Mouse (Mus musculus) stomach, postnatal 0 days (tissue): ENCODE measurements at regions not wholly inside any gene's neighbourhood (a gene's known extent, or its start where the extent isn't known, plus 50 kb on each side); places are given as distances from the start of the nearest gene placed in this dataset.

Source experiments
- ATAC-seq: fragments of 200-750 bp; cut with Nextera tagmentation; 2 replicates; pipeline ENCODE4 v1.8.0; 2017; ENCODE audit not compliant: low FRiP score, low TSS enrichment
- DNase-seq: peaks from one replicate; pipeline ENCODE4 v3.0.0-alpha.2; 2016; ENCODE audit warnings: low spot score
- H3K27ac ChIP-seq: fragments of 300-500 bp; sonication (generic); replicated peaks from 2 replicates; pipeline ENCODE4 v1.5.1; 2014; ENCODE audit warnings: mild to moderate bottlenecking, control low read depth
- H3K27me3 ChIP-seq: fragments of 300-500 bp; sonication (generic); 2 replicates; pipeline ENCODE4 v1.6.1; 2014; ENCODE audit warnings: low read length; ENCODE audit not compliant: control insufficient read depth, insufficient read depth
- H3K36me3 ChIP-seq: fragments of 300-500 bp; sonication (generic); 2 replicates; pipeline ENCODE4 v1.6.1; 2014; ENCODE audit warnings: low read length, mixed read lengths; ENCODE audit not compliant: control insufficient read depth, insufficient read depth
- H3K4me1 ChIP-seq: fragments of 300-500 bp; sonication (generic); replicated peaks from 2 replicates; pipeline ENCODE4 v1.6.1; 2014; ENCODE audit warnings: antibody characterized with exemption; ENCODE audit not compliant: control insufficient read depth, insufficient read depth
- H3K4me2 ChIP-seq: fragments of 300-500 bp; sonication (generic); replicated peaks from 2 replicates; pipeline ENCODE4 v1.6.1; 2014; ENCODE audit warnings: low read depth, mild to moderate bottlenecking, control low read depth, moderate library complexity
- H3K4me3 ChIP-seq: fragments of 300-500 bp; sonication (generic); 2 replicates; pipeline ENCODE4 v1.5.1; 2014; ENCODE audit warnings: low read depth, low read length, control low read depth
- H3K9ac ChIP-seq: fragments of 300-500 bp; sonication (generic); 2 replicates; pipeline ENCODE4 v1.6.1; 2014; ENCODE audit warnings: mild to moderate bottlenecking, low read length, control low read depth, mixed read lengths
- H3K9me3 ChIP-seq: fragments of 300-500 bp; sonication (generic); 2 replicates; pipeline ENCODE4 v1.6.1; 2016; ENCODE audit warnings: low read length; ENCODE audit not compliant: control insufficient read depth
- CTCF ChIP-seq: IDR thresholded peaks from 2 replicates; pipeline ENCODE4 v1.5.1; 2016; ENCODE audit warnings: antibody characterized with exemption, low read depth, mild to moderate bottlenecking, moderate library complexity
- EP300 ChIP-seq: optimal IDR thresholded peaks from 2 replicates; pipeline ENCODE3; 2016; ENCODE audit warnings: antibody characterized with exemption
- WGBS: fragments of 180-500 bp; shearing (Covaris S2); extraction: QIAGEN DNeasy Blood & Tissue Kit; methylation state at CpG from one replicate; pipeline ENCODE4 v1.1.7; 2014; 5-methylcytosine and 5-hydroxymethylcytosine counted together

DNA sequence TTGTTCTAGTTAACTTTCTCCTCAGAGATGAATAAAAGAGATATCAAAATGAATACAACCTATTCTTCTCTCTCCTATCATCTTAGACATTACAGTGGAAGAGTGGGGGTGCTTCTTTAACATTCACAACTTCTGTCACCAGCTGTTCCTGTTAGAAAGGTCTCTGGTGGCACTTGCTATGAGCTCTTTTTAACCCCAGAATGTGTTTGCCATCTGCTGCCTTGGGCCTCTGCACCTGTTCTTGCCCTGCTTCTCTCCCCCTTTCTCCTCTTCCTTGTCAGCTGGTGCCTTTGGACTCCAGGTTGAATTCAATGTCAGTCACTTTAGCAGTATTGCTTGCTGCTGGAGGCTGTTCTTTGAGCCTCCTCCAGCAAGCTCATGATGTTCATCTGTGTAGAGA, 1005.5 kb downstream of the Cdh11 start:
- no peak overlapping the region for H3K27ac ChIP-seq
- H3K9ac ChIP-seq = no peak overlapping the region
- H3K4me1 ChIP-seq = no peaks in the 10 kb centered on the region
- TF ChIP-seq CTCF (no peak), EP300 (no peak)
- ATAC-seq (no peak), DNase-seq (no peak)
- H3K4me3 ChIP-seq = no peak overlapping the region
- no peaks in the 10 kb centered on the region for H3K9me3 ChIP-seq
- H3K36me3 ChIP-seq = no peaks in the 10 kb centered on the region
- no peak overlapping the region for H3K4me2 ChIP-seq
- no peaks in the 10 kb centered on the region for H3K27me3 ChIP-seq

DNA sequence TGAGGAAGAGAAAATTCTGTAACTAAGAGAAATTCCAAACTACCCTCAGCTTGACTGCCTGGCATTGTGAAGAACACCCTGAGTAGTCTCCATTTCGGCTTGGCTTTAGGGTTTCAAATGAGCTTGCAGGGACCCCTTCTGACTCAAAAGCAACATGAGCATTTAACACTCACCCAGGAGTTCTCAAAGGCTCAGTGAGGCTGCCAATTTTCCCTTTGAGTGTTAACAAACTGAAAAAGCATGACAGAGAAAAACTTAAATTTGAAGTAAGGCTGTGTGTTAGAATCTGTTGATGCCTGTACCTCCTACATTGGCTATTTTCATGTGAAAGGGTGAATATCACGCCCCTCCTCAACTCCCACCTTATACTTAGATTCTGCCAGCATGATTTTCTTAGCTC, 1017.9 kb downstream of the Cdh11 start:
- Histone ChIP-seq H3K9ac (no peak overlapping the region), H3K9me3 (no peaks in the 10 kb centered on the region), H3K4me3 (no peak overlapping the region), H3K27me3 (no peaks in the 10 kb centered on the region), H3K36me3 (no peaks in the 10 kb centered on the region), H3K4me2 (no peak overlapping the region), H3K4me1 (no peaks in the 10 kb centered on the region), H3K27ac (no peak overlapping the region)
- ATAC-seq = no peak
- WGBS = 45% methylated on average over 2 of the region's 2 CpGs
- DNase-seq = no peak
- TF ChIP-seq CTCF (no peak), EP300 (no peak)
